Mouse (Mus musculus): ENCODE measurements at regions not wholly inside any gene's neighbourhood (a gene's known extent, or its start where the extent isn't known, plus 50 kb on each side); places are given as distances from the start of the nearest gene placed in this dataset.

- TF ChIP-seq CTCF (IDR thresholded peaks at IDR 0.05; ENCODE audit: extremely low read depth, insufficient read depth, low read length) (no peak), POLR2A (IDR thresholded peaks at IDR 0.05; ENCODE audit: extremely low read depth, insufficient read depth, low read length) (no peak)
Measured at GRCm38 (mm10) chr17:64454736-64455135, 123.0 kb upstream of the Pja2 start.
